Mouse (Mus musculus): Measurements from ENCODE around the gene Larp6.

Gene Larp6

DNA sequence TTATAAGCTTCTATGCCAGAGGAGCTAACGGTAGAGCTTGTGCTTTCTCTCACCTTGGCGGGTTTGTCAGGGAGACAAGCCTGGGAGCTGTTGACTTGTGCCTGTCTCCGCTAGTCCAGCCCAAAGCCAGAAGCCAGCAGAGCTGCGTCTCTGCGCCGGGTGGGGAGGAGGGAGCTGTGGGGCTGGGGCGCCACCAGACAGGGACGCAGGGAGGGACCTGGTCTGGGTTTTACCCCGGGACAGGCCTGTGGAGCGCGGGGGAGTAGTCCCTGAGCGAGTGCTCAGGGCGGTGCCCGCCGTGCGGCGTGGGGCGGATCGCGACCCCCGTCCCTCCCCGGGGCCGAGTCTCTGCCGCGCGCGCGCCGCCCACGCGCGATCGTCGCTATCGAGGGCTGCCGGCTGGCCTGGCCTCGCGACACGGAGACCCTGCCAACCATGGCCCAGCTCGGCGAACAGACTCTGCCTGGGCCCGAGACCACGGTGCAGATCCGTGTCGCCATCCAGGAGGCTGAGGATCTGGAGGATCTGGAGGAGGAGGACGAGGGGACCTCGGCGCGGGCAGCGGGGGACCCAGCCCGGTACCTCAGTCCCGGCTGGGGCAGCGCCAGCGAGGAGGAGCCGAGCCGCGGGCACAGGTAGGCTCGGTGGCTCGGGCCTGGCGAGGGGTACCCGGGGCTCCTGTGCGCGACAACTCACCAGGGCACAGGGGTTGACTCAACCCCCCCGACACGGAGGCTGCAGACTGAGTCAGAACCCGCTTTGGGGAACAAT is at the start of gene Larp6:
Larp6 (plus strand) TSS at position 219 of the 771 bp plus-strand sequence.
- in situ Hi-C loops (cut with MboI, MseI), result no loop called here

DNA sequence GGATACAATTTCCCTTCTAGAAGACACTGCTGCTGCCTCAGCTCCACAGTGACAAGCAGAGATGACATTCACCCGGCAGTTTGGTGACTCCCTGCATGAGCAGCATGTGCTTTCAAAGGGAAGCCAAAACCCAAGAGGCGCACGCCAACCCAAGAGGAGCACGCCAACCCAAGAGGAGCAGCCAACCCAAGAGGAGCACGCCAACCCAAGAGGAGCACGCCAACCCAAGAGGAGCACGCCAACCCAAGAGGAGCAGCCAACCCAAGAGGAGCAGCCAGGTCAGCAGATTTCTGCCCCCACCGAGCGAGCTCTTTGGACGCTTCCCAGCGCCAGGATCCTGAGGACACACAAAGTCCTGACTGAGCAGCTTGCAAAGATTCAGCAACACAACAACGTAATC is 48.4 kb upstream of the Larp6 start:
- in situ Hi-C loops (cut with MboI, MseI), result no loop called here

DNA sequence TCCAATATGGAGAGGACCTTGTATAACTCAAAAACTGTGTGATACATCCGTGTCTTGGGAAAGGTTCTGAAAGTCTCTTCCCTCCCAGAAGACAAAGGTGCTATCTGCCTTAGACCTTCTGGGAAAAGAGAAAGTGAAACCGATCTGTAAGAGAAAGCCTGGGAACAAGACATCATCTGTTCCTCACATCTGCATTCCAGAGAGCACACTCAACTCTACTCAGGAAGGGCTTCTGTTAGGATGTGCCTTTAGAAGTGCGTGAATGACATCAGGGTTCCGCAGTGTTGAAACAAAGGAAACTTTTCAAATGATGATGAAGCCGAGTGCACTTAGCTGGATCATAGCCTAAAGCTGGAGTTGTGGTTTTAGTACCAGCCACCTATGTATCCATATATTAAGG is 47.9 kb upstream of the Larp6 start:
- in situ Hi-C loops (cut with MboI, MseI), result no loop called here

DNA sequence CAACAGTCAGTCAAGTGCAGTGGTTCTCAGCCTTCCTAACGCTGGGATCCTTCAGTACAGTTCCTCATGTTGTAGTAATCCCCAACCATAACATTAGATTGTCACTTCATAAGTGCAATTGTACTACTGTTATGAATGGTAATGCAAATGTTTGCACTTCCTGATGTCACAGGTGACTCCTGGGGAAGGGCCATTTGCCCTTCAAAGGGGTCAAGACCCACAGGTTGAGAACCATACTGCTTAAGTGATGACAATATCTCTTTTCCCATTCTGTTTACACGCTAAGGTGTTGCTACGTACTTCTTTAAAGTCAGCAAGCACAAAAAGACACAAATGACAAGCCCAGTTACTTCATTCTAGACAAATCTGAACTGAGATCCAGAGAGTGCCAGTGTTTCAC is 47.3 kb upstream of the Larp6 start:
- in situ Hi-C loops (cut with MboI, MseI), result no loop called here

DNA sequence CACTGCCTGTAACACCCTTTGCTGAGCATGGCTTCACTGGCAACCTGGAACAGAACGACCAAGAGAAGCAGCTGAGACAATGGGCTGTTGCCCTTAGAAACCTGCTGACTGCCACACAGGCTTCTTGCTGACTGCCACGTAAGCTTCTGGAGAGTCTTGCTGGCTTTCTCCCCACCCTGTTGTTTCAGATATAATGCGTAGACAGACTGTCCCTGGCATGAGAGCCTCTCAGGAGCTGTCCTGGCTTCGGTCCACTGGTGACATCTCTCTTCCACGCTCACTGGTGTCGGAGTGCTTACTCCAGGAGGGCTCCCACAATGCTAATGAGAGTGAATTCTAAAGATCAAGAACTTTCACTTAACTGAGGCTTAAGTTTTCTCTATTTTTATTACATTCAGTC is 43.9 kb upstream of the Larp6 start:
- in situ Hi-C loops (cut with MboI, MseI), result no loop called here

DNA sequence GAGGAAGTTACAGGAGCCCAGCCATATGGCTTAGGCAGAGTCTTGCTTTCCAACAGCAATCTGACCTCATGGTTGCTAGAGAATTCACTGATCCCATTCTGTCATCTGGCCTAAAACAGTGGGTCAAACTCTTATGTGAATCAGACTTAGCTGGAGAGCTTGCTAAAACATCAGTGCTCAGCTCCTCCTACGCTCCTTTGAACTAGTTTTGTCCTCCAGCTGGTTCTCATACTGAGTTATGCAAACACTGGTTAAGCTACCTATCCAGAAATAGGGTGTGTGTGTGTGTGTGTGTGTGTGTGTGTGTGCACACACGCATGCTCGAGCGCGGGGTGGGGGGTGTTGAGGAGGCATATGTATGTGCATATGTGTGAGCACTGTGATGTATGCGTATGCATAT is 40.2 kb upstream of the Larp6 start:
- in situ Hi-C loops (cut with MboI, MseI), result no loop called here

DNA sequence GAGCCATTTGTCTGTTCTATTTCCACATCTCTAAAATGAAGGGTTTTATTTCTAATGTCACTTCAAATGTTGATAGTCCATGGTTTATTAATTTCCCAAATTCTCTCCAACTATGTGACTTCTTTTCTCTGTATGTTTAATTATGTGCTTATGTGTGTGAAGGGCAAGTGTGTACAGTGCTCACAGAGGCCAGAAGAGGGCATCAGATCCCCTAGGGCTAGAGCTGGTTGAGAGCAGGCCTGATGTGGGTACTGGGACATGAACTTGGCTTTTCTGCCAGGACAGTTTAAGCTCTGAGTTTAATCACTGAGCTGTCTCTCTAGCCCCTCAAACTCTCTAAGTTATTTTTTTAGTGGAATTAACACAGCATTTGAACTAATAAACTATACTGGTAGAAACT is 38.0 kb upstream of the Larp6 start:
- in situ Hi-C loops (cut with MboI, MseI), result no loop called here

DNA sequence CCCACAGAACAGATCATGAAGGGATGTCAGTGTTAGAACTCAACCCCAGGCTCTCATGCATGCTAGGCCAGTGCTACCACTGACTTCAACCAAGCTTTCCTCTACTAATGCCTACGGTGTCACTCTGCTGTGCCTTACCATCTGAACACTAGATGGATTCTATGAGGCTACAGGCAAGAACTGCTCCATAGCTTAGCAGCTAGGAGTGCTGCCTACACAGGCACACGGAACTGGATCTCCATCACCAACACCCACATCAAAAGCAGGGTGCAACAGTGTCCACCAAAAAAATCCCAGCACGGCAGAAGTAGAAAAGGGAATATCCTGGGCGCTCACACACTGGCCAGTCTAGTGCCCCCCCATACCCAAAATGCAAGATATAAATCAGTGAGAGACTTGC is 36.4 kb upstream of the Larp6 start:
- in situ Hi-C loops (cut with MboI, MseI), result no loop called here

DNA sequence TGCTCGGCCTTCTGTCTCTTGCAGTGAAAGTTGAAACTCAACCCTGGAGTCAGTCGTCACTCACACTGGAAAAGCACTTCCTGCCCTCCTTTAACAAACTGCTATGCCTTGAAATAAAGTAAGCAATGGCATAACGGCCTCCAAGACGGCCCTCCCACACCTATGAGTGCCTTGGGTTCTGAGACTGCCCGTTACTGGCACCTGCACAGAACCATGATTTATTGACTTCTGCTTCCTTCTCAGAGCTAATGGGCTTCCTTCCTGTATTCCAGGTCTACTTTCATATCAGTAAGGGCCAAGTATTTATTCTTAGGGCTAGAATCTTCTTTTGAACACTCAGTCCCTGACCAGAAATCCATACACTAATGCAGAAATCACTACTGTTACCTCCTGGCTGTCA is 33.9 kb upstream of the Larp6 start:
- in situ Hi-C loops (cut with MboI, MseI), result no loop called here

DNA sequence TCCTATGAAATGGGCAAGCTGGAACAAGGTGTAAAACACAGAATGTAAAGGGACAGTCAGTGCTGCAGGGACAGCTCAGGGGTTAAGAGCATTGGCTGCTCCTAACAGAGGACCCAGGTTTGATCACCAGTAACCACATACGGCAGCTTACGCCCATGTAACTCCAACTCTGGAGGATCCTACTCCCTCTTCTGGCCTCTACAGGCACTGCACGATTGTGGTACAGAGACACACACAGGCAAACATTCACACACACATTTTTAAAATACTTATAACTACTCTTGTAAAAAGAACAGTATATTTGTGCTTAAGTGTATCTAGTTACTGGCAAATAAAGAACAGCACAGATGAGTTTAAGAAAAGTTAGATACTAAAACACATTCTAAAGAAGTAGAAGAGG is 31.8 kb upstream of the Larp6 start:
- in situ Hi-C loops (cut with MboI, MseI), result loop anchor here (5.0 kb wide), 1 partner anchor 54 kb away; no protein-coding TSS in a partner anchor

DNA sequence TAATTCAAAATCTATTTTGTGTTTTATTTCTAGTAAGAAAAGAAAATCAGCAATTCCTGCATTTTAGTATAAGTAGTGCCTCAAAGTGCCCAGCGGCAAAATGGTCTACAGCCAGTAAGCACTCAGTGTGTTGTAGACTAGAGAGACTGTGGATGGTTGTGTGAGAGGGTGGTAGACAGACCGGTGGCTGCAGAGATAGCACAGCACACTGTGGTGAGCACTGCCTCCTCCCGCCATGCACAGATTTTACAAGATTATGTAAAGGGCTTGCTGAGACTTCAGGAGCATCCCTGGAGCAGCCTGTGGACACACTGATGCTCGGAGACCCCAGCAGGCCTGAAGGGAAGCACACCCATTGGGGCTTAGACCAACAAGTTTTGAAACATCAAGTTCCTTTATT is 30.0 kb upstream of the Larp6 start:
- in situ Hi-C loops (cut with MboI, MseI), result loop anchor here (5.0 kb wide), 1 partner anchor 55 kb away; no protein-coding TSS in a partner anchor

DNA sequence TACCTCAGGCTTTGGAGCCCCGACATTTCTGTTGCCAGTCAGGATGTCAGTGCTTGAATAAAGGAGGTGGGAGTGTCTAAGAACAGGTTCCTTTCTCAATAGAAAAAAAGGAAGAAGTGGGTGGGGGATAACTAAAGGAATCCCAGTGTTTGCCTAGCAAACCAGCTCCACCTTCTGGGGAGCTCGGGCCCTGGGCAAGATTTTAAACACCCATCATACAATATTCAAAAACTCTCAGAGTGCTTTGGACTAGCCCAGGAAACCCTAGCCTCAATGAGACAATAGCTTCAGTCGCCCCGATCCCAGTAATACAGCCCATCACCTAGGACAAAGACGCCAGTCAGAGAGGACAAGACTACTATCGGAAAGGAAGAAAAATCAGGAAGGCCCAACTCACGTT is 25.4 kb upstream of the Larp6 start:
- in situ Hi-C loops (cut with MboI, MseI), result no loop called here

DNA sequence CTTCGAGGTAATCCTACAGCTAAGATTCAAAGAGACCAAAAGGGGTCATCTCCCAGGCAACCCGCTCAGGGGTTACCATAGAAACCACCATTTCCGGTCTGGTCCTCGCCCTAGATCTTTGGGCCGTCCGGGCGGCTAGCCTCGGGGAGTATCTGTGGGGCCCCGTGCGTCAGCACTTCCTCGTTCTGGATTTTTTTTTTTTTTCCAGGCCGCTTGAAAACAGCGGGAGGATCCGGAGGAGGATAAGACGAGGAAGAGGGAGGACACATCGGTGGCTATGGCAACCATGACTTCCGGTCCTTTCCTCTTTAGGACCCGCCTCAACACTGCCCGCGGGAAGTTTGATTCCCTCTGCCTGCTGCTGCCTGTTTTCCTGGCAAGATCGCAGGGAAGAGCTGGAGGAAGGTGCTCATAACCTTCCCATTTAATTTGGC is 24.9 kb upstream of the Larp6 start, which contains the start of gene Lrrc49:
Lrrc49 (minus strand) TSS at position 268 of the 434 bp plus-strand sequence.
- in situ Hi-C loops (cut with MboI, MseI), result no loop called here

DNA sequence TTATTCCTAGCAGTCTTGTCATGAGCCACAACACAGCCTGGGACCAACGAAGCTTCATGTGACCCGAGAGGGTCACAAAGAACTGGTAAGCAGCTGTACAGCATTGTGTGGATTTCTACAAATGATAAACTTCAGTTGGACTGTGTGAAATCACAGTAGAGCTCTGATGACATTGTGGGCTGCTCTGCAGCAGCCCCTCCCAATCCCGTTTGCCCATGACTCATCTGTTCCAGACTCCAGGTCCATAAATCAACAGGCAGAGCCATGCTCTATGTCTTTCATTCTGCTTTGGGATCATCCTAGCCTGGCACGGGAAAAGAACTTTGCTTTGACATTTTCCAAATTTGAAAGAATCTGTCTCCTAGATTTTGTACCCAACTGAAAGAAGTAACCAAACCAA is 20.2 kb upstream of the Larp6 start:
- in situ Hi-C loops (cut with MboI, MseI), result no loop called here

DNA sequence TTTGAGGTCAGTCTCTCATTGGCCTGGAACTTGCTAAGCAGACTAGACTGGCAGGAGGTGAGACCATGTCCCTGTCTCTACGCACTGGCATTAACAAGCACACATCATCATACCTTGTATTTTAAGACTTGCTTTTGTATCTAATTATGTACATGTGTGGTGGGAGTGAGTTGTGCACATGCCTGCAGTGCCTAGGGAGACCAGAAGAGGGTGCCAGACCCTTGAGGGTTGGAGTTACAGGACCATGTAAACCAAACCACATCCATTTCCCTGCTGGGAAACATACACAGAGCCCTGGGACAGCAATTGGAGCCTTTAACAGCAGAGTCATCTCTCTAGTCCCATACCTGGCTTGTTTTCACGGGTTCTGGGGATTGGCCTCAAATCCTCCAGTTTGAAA is 18.8 kb upstream of the Larp6 start:
- in situ Hi-C loops (cut with MboI, MseI), result no loop called here

DNA sequence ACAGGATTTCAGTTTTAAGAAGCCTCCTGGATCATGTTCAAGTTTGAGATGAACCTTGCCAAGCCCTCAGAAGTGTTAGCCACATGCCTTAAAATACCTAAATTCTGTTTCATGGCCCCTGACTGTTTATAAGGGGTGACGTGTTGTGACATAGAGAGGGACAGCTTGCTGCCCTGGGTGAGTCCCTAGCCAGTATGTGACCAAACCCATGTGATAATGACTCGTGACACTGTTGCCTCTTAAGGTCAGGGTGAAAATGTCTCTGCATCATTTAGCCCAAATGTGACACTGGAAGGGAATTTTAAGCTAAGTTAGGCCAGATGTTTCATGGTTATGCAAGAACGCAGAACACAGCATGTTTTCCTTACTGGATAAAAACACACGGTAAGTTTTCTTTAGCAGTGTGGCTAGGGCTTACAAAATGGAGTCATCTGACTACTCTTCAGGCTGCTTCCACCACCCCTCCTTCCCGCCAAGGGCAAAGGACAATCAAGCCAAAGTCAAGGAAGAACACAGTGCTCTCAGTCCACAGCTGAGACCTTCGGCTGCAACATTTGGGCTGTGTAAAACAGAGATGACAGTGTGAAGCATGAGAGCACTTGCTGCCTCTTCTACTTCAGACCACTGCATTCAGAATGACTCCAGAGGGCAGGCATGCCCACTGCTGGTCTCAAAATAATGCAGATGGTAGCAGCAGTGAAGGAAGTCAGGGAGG is 16.4 kb upstream of the Larp6 start:
- in situ Hi-C loops (cut with MboI, MseI), result no loop called here

DNA sequence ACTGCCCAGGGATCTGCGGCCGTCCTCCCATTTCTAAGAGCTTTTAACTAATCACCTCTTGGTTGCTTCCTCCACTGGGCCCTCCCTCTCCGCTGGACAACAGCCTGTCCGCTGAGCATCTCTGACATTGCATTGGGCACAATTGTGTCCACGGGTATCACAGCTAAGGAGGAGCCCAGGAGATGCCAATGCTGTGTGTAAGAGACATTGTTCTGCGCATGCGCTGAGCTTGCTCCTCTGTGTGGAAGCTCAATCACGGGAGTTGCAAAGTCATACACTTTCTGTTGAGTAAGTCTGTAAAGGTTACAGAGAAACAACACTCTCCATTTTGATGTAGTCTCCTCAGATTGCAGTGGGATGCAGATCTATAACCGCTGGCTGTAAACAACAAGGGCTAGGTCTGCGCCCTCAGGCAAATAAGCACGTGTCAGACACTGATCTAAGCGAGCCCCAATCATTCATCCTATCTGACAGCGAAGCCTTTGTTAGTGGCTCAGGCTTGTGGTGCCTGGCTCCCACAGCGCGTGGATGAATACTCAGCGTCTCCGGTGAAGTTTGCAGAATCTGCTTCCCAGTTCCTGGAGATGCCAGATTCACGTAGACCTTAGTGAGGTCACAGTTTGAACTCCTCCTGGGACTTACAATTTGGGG is 13.1 kb upstream of the Larp6 start:
- in situ Hi-C loops (cut with MboI, MseI), result no loop called here

DNA sequence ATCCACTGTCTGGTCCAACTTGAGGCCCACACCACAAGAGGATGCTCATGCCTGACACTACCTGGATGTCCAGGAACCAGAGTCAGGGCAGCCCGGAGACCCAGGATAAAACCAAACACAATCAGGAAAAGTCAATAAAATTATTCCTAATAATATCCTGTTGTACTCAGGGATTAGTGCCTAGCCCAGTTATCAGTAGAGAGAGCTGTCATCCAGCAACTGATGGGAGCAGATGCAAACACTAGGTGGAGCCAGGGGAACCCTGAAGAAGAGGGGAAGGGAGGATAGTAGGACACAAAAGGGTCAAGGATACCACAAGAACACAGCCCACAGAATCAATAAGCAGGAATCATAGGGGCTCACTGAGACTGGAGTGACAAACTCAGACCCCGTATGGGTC is 5.2 kb upstream of the Larp6 start:
- in situ Hi-C loops (cut with MboI, MseI), result no loop called here

DNA sequence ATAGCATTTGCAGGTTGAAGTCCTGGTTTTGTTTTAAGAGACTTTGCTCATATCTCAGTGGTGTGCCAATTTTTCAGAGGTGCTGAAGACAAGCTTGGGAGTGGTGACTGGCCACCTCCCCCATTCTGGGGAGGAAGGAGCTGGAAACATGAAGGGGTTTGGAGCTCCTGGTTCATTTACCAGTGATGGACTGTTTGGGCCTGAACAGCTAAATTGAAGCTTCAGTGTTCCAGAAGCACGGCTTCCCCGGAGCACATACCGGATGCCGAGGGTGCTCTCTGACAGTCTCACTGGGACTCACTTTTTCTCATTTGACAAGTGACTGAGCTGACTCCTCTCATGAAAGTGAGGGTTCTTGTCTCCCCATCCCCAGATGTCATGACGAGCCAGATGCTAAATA is 4.2 kb upstream of the Larp6 start:
- in situ Hi-C loops (cut with MboI, MseI), result no loop called here

DNA sequence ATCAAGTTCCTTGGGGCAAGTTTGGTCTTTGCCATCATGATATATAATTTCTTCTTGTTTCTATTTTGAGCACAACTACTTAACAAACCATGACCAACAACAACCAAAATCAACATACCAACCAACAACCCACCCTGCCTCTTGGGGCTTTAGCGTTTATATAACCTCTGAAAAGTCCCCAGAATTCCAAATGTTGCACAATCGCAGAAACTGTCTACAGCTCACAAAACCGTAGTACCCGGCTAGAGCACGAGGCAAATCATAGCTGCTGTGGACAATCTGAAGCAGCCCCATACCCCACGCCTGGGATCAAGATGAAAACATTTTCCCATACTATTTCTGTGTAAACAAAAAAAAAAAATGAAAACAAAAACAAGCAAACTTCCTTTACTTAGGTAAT is 3.1 kb upstream of the Larp6 start:
- in situ Hi-C loops (cut with MboI, MseI), result no loop called here

DNA sequence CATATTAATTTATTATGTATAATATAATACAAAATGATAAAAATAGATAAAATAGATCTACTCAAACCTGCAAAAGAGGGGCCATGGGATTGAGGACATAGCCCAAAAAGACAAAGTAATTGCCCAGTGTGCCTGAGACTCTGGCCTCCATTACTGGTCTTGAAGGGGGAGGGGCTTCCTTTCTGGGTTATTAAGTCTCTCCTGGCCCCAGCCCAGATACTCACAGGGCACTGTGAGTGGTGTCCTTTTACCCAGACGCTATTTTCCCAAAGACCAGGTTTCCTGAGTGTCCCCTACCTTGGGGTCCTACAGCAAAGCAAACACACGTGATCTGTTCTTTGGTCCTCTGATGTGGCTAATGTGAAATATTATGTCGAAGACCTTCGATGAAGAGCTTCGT is 778 bp upstream of the Larp6 start:
- in situ Hi-C loops (cut with MboI, MseI), result no loop called here

DNA sequence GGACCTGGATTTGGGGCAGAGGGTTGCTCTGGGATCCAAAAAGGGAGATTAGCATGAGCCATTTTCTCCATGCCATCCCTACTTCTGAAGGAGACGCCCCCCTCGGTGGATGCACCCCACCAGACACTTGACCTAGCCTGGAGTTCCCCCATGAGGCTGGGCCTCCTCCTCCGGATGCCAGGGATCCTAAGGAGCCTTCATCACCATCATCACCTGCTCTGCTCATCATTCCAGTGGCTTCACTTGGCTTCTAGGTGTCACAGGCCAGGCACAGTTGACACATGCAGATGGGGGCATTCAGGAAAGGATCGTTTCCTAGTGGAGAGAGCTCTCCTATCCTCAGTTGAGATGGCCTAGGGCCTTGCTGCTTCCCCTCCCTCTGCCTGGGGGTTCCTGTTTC is 827 bp downstream of the Larp6 start:
- in situ Hi-C loops (cut with MboI, MseI), result no loop called here

DNA sequence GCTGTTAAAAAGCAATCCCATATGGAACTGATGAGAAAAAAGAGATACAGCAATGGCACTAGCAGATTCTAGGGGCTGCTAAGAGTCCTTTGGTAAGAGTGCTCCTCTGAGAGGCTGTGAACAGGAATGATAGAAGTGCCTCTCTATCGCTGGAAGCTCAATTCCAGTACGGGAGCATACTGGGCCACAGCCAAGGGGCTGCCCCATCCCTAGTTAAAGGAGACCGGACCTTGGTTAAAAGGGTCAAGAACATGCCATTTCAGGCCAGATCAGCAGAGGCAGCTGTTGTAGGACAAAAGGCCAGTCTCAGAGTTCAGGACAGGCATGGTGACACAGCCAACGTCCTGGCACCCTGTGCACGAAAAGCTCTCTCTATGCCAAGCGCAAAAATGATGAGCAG is 1.4 kb downstream of the Larp6 start:
- in situ Hi-C loops (cut with MboI, MseI), result no loop called here

Data from regulatory T cell (primary cell).